Mouse (Mus musculus) CH12.LX (cell line): ENCODE data around the gene Nktr. TPM values are rescaled to one million over a fixed set of nuclear protein-coding genes. Genes with fewer than 3 reads are reported as not detected.

Experiments used
- DNase-seq: peaks from one replicate; pipeline ENCODE4 v3.0.0-alpha.2; 2013; ENCODE audit errors: extremely low read depth
- H3K27ac ChIP-seq: 2 replicates; pipeline ENCODE4 v1.5.1; 2012; ENCODE audit warnings: low read depth, mild to moderate bottlenecking, control low read depth, moderate library complexity; ENCODE audit not compliant: insufficient read depth
- H3K27me3 ChIP-seq: replicated peaks from 2 replicates; pipeline ENCODE3; 2012; ENCODE audit warnings: inconsistent platforms
- H3K36me3 ChIP-seq, 2 experiments: replicated peaks in 1 of 2; 2 replicates each; pipeline versions ENCODE3 to v1.6.1; 2012; ENCODE audit warnings: inconsistent platforms in 1 of 2, low read length in 1 of 2, mild to moderate bottlenecking in 1 of 2, mixed read lengths in 1 of 2, moderate library complexity in 1 of 2; ENCODE audit not compliant: control insufficient read depth in 1 of 2, insufficient read depth in 1 of 2
- H3K4me1 ChIP-seq, 2 experiments: 2 replicates each; pipeline ENCODE4 v1.6.1; 2012; ENCODE audit warnings: inconsistent platforms in 1 of 2, moderate library complexity in 1 of 2; ENCODE audit not compliant: insufficient read depth in 2 of 2, control insufficient read depth in 1 of 2
- H3K4me2 ChIP-seq: 2 replicates; pipeline ENCODE4 v1.6.1; 2012; ENCODE audit warnings: low read depth, mild to moderate bottlenecking, control low read depth; ENCODE audit not compliant: poor library complexity, insufficient read depth, severe bottlenecking
- H3K4me3 ChIP-seq, 3 experiments: fragments of 150-350 bp in 1 of 3; sonication (generic) in 1 of 3; replicated peaks in 1 of 3; 2 replicates each; pipeline versions ENCODE3 to v1.5.1; 2011 to 2012; ENCODE audit warnings: low read depth in 2 of 3, low read length in 2 of 3, mild to moderate bottlenecking in 2 of 3, moderate library complexity in 2 of 3, control low read depth in 1 of 3, improper control_type of control experiment in 1 of 3, inconsistent platforms in 1 of 3, mixed read lengths in 1 of 3; ENCODE audit not compliant: poor library complexity in 1 of 3
- H3K79me2 ChIP-seq: replicated peaks from 2 replicates; pipeline ENCODE4 v1.6.1; 2012; ENCODE audit warnings: mild to moderate bottlenecking, moderate library complexity; ENCODE audit not compliant: control insufficient read depth, poor library complexity, insufficient read depth, severe bottlenecking; ENCODE audit errors: extremely low read depth
- H3K9ac ChIP-seq: 2 replicates; pipeline ENCODE4 v1.6.1; 2012; ENCODE audit warnings: low read depth, mild to moderate bottlenecking, control low read depth, moderate library complexity; ENCODE audit not compliant: insufficient read depth
- H3K9me3 ChIP-seq: replicated peaks from 2 replicates; pipeline ENCODE3; 2012; ENCODE audit warnings: low read length, inconsistent platforms, mixed read lengths
- BHLHE40 ChIP-seq: IDR thresholded peaks from 2 replicates; pipeline ENCODE4 v1.6.1; 2011; ENCODE audit warnings: mild to moderate bottlenecking, low read depth, low read length, improper control_type of control experiment
- CTCF ChIP-seq, 2 experiments: IDR thresholded peaks in 1 of 2; conservative IDR thresholded peaks in 1 of 2; 2 replicates each; pipeline ENCODE4 v1.5.1; 2011 to 2012; ENCODE audit warnings: low read depth in 2 of 2, low read length in 2 of 2, improper control_type of control experiment in 1 of 2, inconsistent platforms in 1 of 2, mild to moderate bottlenecking in 1 of 2, moderate library complexity in 1 of 2
- EP300 ChIP-seq: IDR thresholded peaks from 2 replicates; pipeline ENCODE4 v1.6.1; 2011; ENCODE audit warnings: low read length, improper control_type of control experiment
- ETS1 ChIP-seq: conservative IDR thresholded peaks from 2 replicates; pipeline ENCODE4 v1.6.1; 2012; ENCODE audit warnings: low read depth, mild to moderate bottlenecking, inconsistent platforms, low read length, improper control_type of control experiment, moderate library complexity
- HCFC1 ChIP-seq: IDR thresholded peaks from 2 replicates; pipeline ENCODE4 v1.6.1; 2012; ENCODE audit warnings: low read depth, mild to moderate bottlenecking, inconsistent platforms, low read length, improper control_type of control experiment
- JUN ChIP-seq: IDR thresholded peaks from 2 replicates; pipeline ENCODE4 v1.6.1; 2011; ENCODE audit warnings: low read depth, mild to moderate bottlenecking, low read length, improper control_type of control experiment, moderate library complexity; ENCODE audit not compliant: insufficient read depth
- KAT2A ChIP-seq: IDR thresholded peaks from 2 replicates; pipeline ENCODE4 v1.6.1; 2012; ENCODE audit warnings: low read length, improper control_type of control experiment, inconsistent platforms; ENCODE audit not compliant: insufficient replicate concordance
- MAFK ChIP-seq: IDR thresholded peaks from 2 replicates; pipeline ENCODE4 v1.6.1; 2011; ENCODE audit warnings: low read length, improper control_type of control experiment; ENCODE audit not compliant: insufficient replicate concordance
- MAX ChIP-seq: IDR thresholded peaks from 2 replicates; pipeline ENCODE4 v1.6.1; 2011; ENCODE audit warnings: low read length, improper control_type of control experiment
- MAZ ChIP-seq: IDR thresholded peaks from 2 replicates; pipeline ENCODE4 v1.6.1; 2012; ENCODE audit warnings: low read depth, mild to moderate bottlenecking, inconsistent platforms, low read length, improper control_type of control experiment, moderate library complexity
- MEF2A ChIP-seq: IDR thresholded peaks from 2 replicates; pipeline ENCODE4 v1.6.1; 2014; ENCODE audit warnings: low read depth, mild to moderate bottlenecking, inconsistent platforms, low read length, improper control_type of control experiment, borderline replicate concordance
- MXI1 ChIP-seq: IDR thresholded peaks from 2 replicates; pipeline ENCODE4 v1.6.1; 2011; ENCODE audit warnings: mild to moderate bottlenecking, low read depth, low read length, improper control_type of control experiment
- MYC ChIP-seq: IDR thresholded peaks from 2 replicates; pipeline ENCODE4 v1.6.1; 2011; ENCODE audit warnings: low read depth, mild to moderate bottlenecking, improper control_type of control experiment, low read length
- NELFE ChIP-seq: IDR thresholded peaks from 2 replicates; pipeline ENCODE4 v1.6.1; 2011; ENCODE audit warnings: low read depth, low read length, improper control_type of control experiment
- NRF1 ChIP-seq: IDR thresholded peaks from 2 replicates; pipeline ENCODE4 v1.6.1; 2014; ENCODE audit warnings: low read depth, mild to moderate bottlenecking, inconsistent platforms, low read length, improper control_type of control experiment, moderate library complexity
- PAX5 ChIP-seq: IDR thresholded peaks from 2 replicates; pipeline ENCODE4 v1.6.1; 2012; ENCODE audit warnings: low read length, inconsistent platforms, mixed read lengths
- POLR2A ChIP-seq: IDR thresholded peaks from 2 replicates; pipeline ENCODE4 v1.6.1; 2011; ENCODE audit warnings: low read depth, mild to moderate bottlenecking, improper control_type of control experiment, low read length
- POLR2AphosphoS2 ChIP-seq: IDR thresholded peaks from 2 replicates; pipeline ENCODE4 v1.6.1; 2011; ENCODE audit warnings: low read depth, low read length, improper control_type of control experiment
- RAD21 ChIP-seq: IDR thresholded peaks from 2 replicates; pipeline ENCODE4 v1.6.1; 2011; ENCODE audit warnings: low read depth, mild to moderate bottlenecking, low read length, improper control_type of control experiment, moderate library complexity
- RCOR1 ChIP-seq: conservative IDR thresholded peaks from 2 replicates; pipeline ENCODE4 v1.6.1; 2012; ENCODE audit warnings: low read depth, mild to moderate bottlenecking, inconsistent platforms, low read length, improper control_type of control experiment
- SMC3 ChIP-seq: IDR thresholded peaks from 2 replicates; pipeline ENCODE4 v1.6.1; 2011; ENCODE audit warnings: low read depth, low read length, improper control_type of control experiment
- TBP ChIP-seq: conservative IDR thresholded peaks from 2 replicates; pipeline ENCODE4 v1.6.1; 2011; ENCODE audit warnings: low read depth, low read length, improper control_type of control experiment
- USF1 ChIP-seq: IDR thresholded peaks from 2 replicates; pipeline ENCODE4 v1.6.1; 2014; ENCODE audit warnings: low read depth, mild to moderate bottlenecking, inconsistent platforms, low read length, improper control_type of control experiment
- ZC3H11A ChIP-seq: IDR thresholded peaks from 2 replicates; pipeline ENCODE4 v1.6.1; 2012; ENCODE audit warnings: low read depth, mild to moderate bottlenecking, inconsistent platforms, low read length, improper control_type of control experiment
- ZKSCAN1 ChIP-seq: IDR thresholded peaks from 2 replicates; pipeline ENCODE4 v1.6.1; 2012; ENCODE audit warnings: low read depth, inconsistent platforms, low read length, improper control_type of control experiment, borderline replicate concordance
- ZNF384 ChIP-seq: IDR thresholded peaks from 2 replicates; pipeline ENCODE4 v1.6.1; 2012; ENCODE audit warnings: low read depth, low read length, improper control_type of control experiment, inconsistent platforms
- dilution Hi-C: fragments of 300-500 bp; cut with MboI; formaldehyde crosslinking; loops from 2 replicates; pipeline ENCODE4 v1.14.3; 2020; ENCODE audit warnings: low sequenced_read_pairs; ENCODE audit not compliant: extremely low pct_unique_long_range_greater_than_20kb, extremely low pct_ligation_motif_present
- in situ Hi-C: fragments of 300-500 bp; cut with MboI; formaldehyde crosslinking; loops from 3 replicates; pipeline ENCODE4 v1.14.3; 2019; ENCODE audit warnings: low sequenced_read_pairs, low pct_ligation_motif_present, low pct_unique_long_range_greater_than_20kb, mixed read lengths
- polyA plus RNA-seq: library from polyadenylated mRNA; unstranded; fragments of >175 nt; gene quantifications from 2 replicates; pipeline ENCODE4 v1.2.1, GENCODE M21; 2012; ENCODE audit warnings: low read depth; ENCODE audit not compliant: insufficient read length
- total RNA-seq, 2 experiments: library from RNA; depleted of rRNA; stranded (reverse); fragments of 300-350 nt in 1 of 2; fragments of >200 nt in 1 of 2; gene quantifications; 2 replicates each; pipeline ENCODE4 v1.2.3; 2012 to 2014

Nktr gene
- total and polyA plus RNA-seq, 3 experiments, result 31.0 to 65.0 (median 32.2) TPM

DNA sequence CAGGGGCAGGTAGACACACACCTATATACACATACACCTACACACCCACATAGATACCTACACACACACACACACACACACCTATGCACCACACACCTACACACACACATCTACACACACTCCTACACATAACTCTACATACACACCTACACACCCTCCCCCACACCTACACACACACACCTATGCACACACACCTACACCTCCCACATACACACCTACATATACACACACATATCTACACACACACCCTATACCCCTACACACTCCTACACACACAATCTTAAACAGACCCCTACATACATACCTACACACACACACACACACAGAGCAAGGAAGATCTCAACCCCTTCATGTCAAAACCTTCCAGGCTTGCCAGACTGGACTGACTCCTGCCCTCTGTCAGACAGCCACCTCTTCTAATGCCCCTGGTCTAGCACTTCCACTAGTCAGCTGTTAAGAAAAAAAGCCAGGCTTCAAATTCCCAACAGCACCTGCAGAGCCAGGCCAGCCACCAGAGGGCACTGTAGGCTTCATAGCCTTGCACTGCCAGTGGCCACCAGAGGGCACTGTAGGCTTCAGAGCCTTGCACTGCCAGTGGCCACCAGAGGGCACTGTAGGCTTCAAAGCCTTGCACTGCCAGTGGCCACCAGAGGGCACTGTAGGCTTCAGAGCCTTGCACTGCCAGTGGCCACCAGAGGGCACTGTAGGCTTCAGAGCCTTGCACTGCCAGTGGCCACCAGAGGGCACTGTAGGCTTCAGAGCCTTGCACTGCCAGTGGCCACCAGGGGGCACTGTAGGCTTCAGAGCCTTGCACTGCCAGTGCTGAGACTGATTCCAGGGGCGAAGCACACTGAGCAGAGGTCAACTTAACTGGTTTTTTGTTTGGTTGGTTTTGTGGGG is 21.6 kb upstream of the Nktr start:
- no peaks in the 10 kb centered on the region for H3K27me3 ChIP-seq
- no peak overlapping the region for H3K4me2 ChIP-seq
- H3K9ac ChIP-seq, result no peak overlapping the region
- dilution Hi-C loops, result no loop called here
- H3K9me3 ChIP-seq, result peaks cover 2% of the 10 kb centered on the region
- peak; percentile 54 for DNase-seq
- in situ Hi-C loops, result no loop called here
- no peak for TF ChIP-seq PAX5
- no peak for TF ChIP-seq ETS1
- TF ChIP-seq ZNF384, result no peak
- TF ChIP-seq POLR2AphosphoS2, result no peak
- TF ChIP-seq POLR2A, result no peak
- no peak for TF ChIP-seq NRF1
- no peak for TF ChIP-seq EP300
- no peak for TF ChIP-seq JUN
- no peak for TF ChIP-seq MAX
- TF ChIP-seq HCFC1, result no peak
- no peak for TF ChIP-seq RCOR1
- no peak; the same call in 1 of the 2 replicates for TF ChIP-seq MEF2A
- TF ChIP-seq MYC, result no peak
- no peak for TF ChIP-seq MAZ
- TF ChIP-seq ZC3H11A, result no peak
- TF ChIP-seq TBP, result no peak
- peak; percentile 48 for TF ChIP-seq RAD21
- TF ChIP-seq CTCF (conservative IDR thresholded peaks at IDR 0.05 in 1 of 2, IDR thresholded peaks at IDR 0.05 in 1 of 2; ENCODE audit: low read depth in 2 of 2, low read length in 2 of 2), result peak; percentile 97 to 98
- TF ChIP-seq USF1, result no peak
- no peak for TF ChIP-seq ZKSCAN1
- peak; percentile 80; the same call in 1 of the 2 replicates for TF ChIP-seq NELFE
- TF ChIP-seq MAFK, result no peak
- TF ChIP-seq SMC3, result peak; percentile 78
- TF ChIP-seq KAT2A, result no peak
- TF ChIP-seq MXI1, result no peak
- no peak for TF ChIP-seq BHLHE40
- TF ChIP-seq, all 38 proteins: peak for 4
- H3K36me3 ChIP-seq, result peaks cover 0 to 21% of the 10 kb centered on the region in 2 experiments
- H3K4me1 ChIP-seq, result no peaks in the 10 kb centered on the region
- H3K79me2 ChIP-seq, result no peaks in the 10 kb centered on the region
- no peak overlapping the region for H3K4me3 ChIP-seq
- H3K27ac ChIP-seq, result no peak overlapping the region
